Mouse (Mus musculus) stomach, embryonic 15.5 days (tissue): ENCODE measurements around the gene Rab3a. TPM values are rescaled to one million over a fixed set of nuclear protein-coding genes. Genes with fewer than 3 reads are reported as not detected.

Experiments used
- ATAC-seq: fragments of 200-750 bp; cut with Nextera tagmentation; 2 replicates; pipeline ENCODE4 v1.8.0; 2017; ENCODE audit warnings: low read depth, moderate number of reproducible peaks, moderate TSS enrichment; ENCODE audit not compliant: insufficient read depth, low FRiP score
- H3K27ac ChIP-seq: fragments of 300-500 bp; sonication (generic); 2 replicates; pipeline ENCODE4 v1.5.1; 2015; ENCODE audit warnings: mild to moderate bottlenecking, inconsistent platforms
- H3K27me3 ChIP-seq: fragments of 300-500 bp; sonication (generic); replicated peaks from 2 replicates; pipeline ENCODE4 v1.6.1; 2015; ENCODE audit warnings: inconsistent platforms
- H3K36me3 ChIP-seq: fragments of 300-500 bp; sonication (generic); 2 replicates; pipeline ENCODE4 v1.6.1; 2015; ENCODE audit warnings: inconsistent platforms
- H3K4me1 ChIP-seq: fragments of 300-500 bp; sonication (generic); 2 replicates; pipeline ENCODE4 v1.6.1; 2015; ENCODE audit warnings: inconsistent platforms
- H3K4me2 ChIP-seq: fragments of 300-500 bp; sonication (generic); 2 replicates; pipeline ENCODE4 v1.6.1; 2015; ENCODE audit warnings: mild to moderate bottlenecking, inconsistent platforms
- H3K4me3 ChIP-seq: fragments of 300-500 bp; sonication (generic); replicated peaks from 2 replicates; pipeline ENCODE4 v1.5.1; 2015; ENCODE audit warnings: inconsistent platforms
- H3K9ac ChIP-seq: fragments of 300-500 bp; sonication (generic); 2 replicates; pipeline ENCODE4 v1.6.1; 2015; ENCODE audit warnings: inconsistent platforms
- H3K9me3 ChIP-seq: fragments of 300-500 bp; sonication (generic); 2 replicates; pipeline ENCODE4 v1.6.1; 2016; ENCODE audit warnings: inconsistent platforms
- WGBS: fragments of 180-500 bp; shearing (Covaris S2); methylation state at CpG from one replicate; pipeline ENCODE4 v1.1.7; 2015; 5-methylcytosine and 5-hydroxymethylcytosine counted together
- polyA plus RNA-seq: library from polyadenylated mRNA; unstranded; fragments of >200 nt; fragmentation: Nextera tagmentation; extraction: Ambion mirVana; gene quantifications from 2 replicates; pipeline ENCODE4 v1.2.1, GENCODE M21; 2015

The Rab3a gene
- polyA plus RNA-seq, 1 experiment from 2014 or later, result 20.9 TPM

- WGBS, result 6% methylated on average over 38 of the region's 38 CpGs
- Histone ChIP-seq H3K9ac (no peak overlapping the region), H3K27me3 (peaks cover 67% of the 10 kb centered on the region), H3K27ac (no peak overlapping the region), H3K4me3 (peak overlapping the region; percentile 5; the same call in 1 of the 2 replicates), H3K4me2 (peak overlapping the region; percentile 54), H3K36me3 (no peaks in the 10 kb centered on the region), H3K4me1 (peaks cover 14% of the 10 kb centered on the region), H3K9me3 (no peaks in the 10 kb centered on the region)
- ATAC-seq, result no peak
These were observed 11.4 kb upstream of the Rab3a start for GRCm38 (mm10) chr8:70742981-70743655.

DNA sequence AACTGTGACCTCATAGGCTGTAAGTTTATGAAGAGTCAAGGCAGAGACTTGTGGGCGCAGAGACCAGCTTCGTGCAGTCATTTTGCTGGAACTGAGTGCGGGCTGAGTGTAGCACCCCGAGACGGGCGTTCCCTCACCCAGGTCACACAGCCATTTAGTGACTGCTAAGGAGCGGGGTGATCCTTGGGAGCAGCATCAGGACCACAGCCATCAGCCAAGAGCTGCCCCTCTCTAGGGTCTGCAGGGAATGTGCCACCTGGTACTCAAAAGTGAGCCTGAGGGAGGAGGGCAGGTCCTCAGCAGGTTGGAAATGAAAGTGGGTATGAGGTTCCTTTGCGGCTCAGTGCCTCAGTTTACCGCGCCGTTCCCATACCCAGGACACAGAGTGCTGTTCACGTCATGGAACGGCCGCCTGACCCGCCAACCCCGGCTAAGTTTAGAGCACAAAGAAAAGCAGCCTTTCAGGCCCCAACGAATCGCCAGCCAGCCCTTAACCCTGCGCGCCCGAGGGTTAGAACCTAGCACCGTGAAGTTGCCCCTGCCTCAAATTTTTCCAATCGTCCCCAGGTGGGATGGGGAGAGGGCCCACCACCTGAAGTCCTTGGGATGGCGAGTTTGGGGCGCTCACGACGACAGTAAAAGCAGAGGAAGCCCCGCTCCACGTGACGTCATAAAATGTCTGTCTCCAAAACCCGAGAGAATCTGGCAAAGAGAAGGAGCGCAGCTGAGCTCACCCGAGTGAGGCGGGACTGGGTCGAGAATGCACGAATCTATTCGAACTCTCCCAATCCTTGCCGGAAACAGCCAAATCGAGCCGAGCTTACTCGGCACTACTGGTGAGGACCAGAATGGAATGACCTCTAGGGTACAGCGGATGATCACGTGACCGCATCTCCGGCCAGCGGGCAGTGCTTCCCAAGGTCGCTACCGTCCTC, 10.6 kb upstream of the Rab3a start:
- H3K4me3 ChIP-seq, result peak overlapping the region; percentile 22
- H3K27me3 ChIP-seq, result peaks cover 67% of the 10 kb centered on the region
- no peak overlapping the region for H3K27ac ChIP-seq
- WGBS, result 5% methylated on average over 48 of the region's 48 CpGs
- no peaks in the 10 kb centered on the region for H3K36me3 ChIP-seq
- H3K9me3 ChIP-seq, result no peaks in the 10 kb centered on the region
- H3K4me1 ChIP-seq, result peaks cover 14% of the 10 kb centered on the region
- H3K9ac ChIP-seq, result no peak overlapping the region
- 0 out of 2 replicates have a peak, but pooled peaks have one; percentile 11 for ATAC-seq
- peak overlapping the region; percentile 54 for H3K4me2 ChIP-seq

DNA sequence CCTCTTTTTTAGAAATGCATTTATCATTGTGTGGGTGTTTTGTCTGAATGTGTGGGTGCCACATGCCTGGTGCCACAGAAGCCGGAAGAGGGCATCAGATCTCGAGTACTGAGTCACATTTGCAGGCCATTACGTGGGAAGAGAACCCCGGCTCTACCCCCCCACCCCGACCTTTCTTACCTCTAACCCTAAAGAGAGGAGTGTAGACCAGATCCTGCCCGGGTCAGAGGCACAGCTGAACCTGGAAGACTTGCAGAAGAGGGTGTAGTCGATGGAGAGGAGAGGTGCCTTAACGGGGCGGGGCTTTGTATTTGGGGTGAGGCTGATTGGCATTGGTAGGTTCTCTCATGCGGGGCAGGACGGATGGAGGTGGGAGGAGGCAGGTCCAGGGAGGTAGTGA, 9.7 kb upstream of the Rab3a start:
- 48% methylated on average over 11 of the region's 11 CpGs for WGBS
- Histone ChIP-seq H3K27ac (no peak overlapping the region), H3K9me3 (no peaks in the 10 kb centered on the region), H3K4me1 (peaks cover 14% of the 10 kb centered on the region), H3K4me3 (no peak overlapping the region), H3K36me3 (no peaks in the 10 kb centered on the region), H3K4me2 (no peak overlapping the region), H3K9ac (no peak overlapping the region), H3K27me3 (peaks cover 67% of the 10 kb centered on the region)
- no peak for ATAC-seq

- Histone ChIP-seq H3K27ac (no peak overlapping the region), H3K4me1 (peaks cover 14% of the 10 kb centered on the region), H3K9ac (no peak overlapping the region), H3K4me2 (no peak overlapping the region), H3K36me3 (no peaks in the 10 kb centered on the region), H3K27me3 (peaks cover 67% of the 10 kb centered on the region), H3K9me3 (no peaks in the 10 kb centered on the region), H3K4me3 (no peak overlapping the region)
- no peak for ATAC-seq
- WGBS, result 47% methylated on average over 19 of the region's 19 CpGs
These were observed 8.7 kb upstream of the Rab3a start for GRCm38 (mm10) chr8:70745691-70746220.

DNA sequence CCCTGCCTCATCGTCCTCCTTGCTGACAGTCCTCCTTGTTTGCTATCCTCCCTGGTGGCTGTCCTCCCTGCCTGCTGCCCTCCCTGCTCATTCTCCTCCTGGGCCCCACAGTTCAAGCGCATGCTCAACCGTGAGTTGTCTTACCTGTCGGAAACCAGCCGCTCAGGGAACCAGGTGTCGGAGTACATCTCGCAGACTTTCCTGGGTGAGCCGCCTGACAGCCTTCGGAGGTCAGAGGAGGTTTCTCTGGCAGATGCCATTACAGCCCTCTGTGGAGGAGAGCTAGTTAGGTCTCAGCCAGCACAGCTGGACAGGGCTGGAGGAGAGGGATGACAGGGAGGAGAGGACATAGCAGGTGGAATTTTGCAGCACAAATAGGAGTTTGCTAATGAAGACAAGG, 7.8 kb upstream of the Rab3a start:
- H3K36me3 ChIP-seq, result no peaks in the 10 kb centered on the region
- no peaks in the 10 kb centered on the region for H3K9me3 ChIP-seq
- H3K27ac ChIP-seq, result no peak overlapping the region
- H3K4me1 ChIP-seq, result peaks cover 14% of the 10 kb centered on the region
- H3K4me2 ChIP-seq, result no peak overlapping the region
- no peak overlapping the region for H3K9ac ChIP-seq
- ATAC-seq, result no peak
- no peak overlapping the region for H3K4me3 ChIP-seq
- H3K27me3 ChIP-seq, result peaks cover 67% of the 10 kb centered on the region
- WGBS, result 58% methylated on average over 9 of the region's 9 CpGs

GRCm38 (mm10) chr8:70747211-70747890, 7.1 kb upstream of the Rab3a start:
- no peaks in the 10 kb centered on the region for H3K9me3 ChIP-seq
- H3K36me3 ChIP-seq, result no peaks in the 10 kb centered on the region
- WGBS, result 84% methylated on average over 18 of the region's 18 CpGs
- H3K27ac ChIP-seq, result no peak overlapping the region
- peaks cover 60% of the 10 kb centered on the region for H3K27me3 ChIP-seq
- peaks cover 16% of the 10 kb centered on the region for H3K4me1 ChIP-seq
- H3K4me2 ChIP-seq, result no peak overlapping the region
- H3K4me3 ChIP-seq, result no peak overlapping the region
- H3K9ac ChIP-seq, result no peak overlapping the region
- no peak for ATAC-seq

DNA sequence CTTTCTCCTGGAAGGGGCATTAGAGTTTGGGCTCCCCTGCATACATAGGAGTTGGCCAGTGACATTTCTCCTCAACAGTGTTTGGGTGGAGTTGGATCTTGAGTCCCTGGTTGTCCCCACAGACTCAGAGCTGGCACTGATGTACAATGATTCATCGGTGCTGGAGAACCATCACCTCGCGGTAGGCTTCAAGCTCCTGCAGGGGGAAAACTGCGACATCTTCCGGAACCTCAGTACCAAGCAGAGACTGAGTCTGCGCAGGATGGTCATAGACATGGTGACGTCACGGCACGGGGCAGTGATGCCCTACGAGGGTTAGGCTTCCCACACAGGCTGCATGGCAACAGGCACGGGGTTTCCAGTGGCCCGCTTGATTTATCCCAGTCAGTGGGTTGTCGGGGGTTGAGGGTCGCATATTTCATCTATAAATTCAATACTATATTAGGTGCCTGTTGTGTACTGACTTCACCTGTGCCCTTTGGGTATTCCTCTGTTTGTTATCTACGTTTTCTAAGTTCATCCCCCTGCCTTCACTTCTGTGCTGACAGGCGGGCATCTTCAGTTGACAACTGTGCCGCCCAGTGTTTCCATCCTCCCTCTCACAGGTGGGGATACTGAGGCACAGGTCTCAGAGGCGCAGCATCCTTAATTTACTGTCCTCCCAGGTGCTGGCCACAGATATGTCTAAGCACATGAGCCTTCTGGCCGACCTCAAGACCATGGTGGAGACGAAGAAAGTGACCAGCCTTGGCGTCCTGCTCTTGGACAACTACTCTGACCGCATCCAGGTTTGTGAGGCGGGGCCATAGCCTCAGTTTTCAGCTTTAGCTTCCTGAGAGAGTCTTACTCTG, 6.0 kb upstream of the Rab3a start:
- Histone ChIP-seq H3K36me3 (no peaks in the 10 kb centered on the region), H3K27ac (no peak overlapping the region), H3K4me3 (no peak overlapping the region), H3K9me3 (no peaks in the 10 kb centered on the region), H3K4me2 (no peak overlapping the region), H3K4me1 (peaks cover 20% of the 10 kb centered on the region), H3K9ac (no peak overlapping the region), H3K27me3 (peaks cover 49% of the 10 kb centered on the region)
- ATAC-seq, result no peak
- WGBS, result 84% methylated on average over 23 of the region's 23 CpGs

GRCm38 (mm10) chr8:70749097-70749674, 5.3 kb upstream of the Rab3a start:
- Histone ChIP-seq H3K4me1 (peaks cover 14% of the 10 kb centered on the region; the same call in 1 of the 2 replicates), H3K9me3 (no peaks in the 10 kb centered on the region), H3K27ac (no peak overlapping the region), H3K9ac (no peak overlapping the region), H3K36me3 (no peaks in the 10 kb centered on the region), H3K4me2 (no peak overlapping the region), H3K27me3 (peaks cover 42% of the 10 kb centered on the region), H3K4me3 (no peak overlapping the region)
- WGBS, result 79% methylated on average over 19 of the region's 19 CpGs
- ATAC-seq, result no peak

- ATAC-seq, result no peak
- Histone ChIP-seq H3K27me3 (peaks cover 32% of the 10 kb centered on the region), H3K4me1 (peaks cover 17% of the 10 kb centered on the region), H3K4me2 (no peak overlapping the region), H3K27ac (no peak overlapping the region), H3K9me3 (no peaks in the 10 kb centered on the region), H3K36me3 (no peaks in the 10 kb centered on the region), H3K9ac (no peak overlapping the region), H3K4me3 (no peak overlapping the region)
- 80% methylated on average over 13 of the region's 13 CpGs for WGBS
These were observed 4.3 kb upstream of the Rab3a start for GRCm38 (mm10) chr8:70750128-70750680.

DNA sequence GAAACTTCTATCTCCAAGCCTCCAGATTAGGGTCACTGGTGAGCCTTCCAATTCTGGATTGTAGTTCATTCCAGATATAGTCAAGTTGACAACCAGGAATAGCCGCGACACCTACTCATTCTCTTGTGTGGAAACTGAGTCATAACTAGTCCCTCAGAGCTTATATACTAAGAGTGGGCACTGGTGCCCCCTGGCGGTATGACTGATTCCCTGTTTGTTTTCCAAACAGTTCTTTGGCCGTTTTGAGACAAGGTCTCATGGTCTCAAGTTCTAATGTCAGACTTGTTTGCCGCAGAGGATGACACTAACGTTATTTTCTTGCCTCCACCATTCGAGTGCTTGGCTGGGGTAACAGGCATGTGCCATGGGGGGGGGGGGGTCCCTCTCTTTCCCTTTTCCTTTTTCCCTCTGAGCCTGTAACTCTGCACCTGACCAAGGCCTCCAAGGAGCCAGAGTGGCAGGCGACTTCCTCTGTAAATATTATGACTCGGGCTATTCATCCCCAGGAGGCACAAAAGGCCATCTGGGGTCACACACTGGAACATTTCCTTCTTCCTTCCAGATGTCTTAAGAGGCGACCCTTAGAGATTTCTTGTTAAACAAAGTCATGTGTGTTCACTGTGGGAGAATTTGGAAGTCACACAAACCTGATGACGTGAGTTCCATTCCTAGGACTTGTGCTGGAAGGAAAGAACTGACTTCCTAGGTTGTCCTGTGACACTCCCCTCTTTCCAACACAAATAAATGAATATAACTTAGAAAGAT, 2.3 kb upstream of the Rab3a start:
- no peaks in the 10 kb centered on the region for H3K9me3 ChIP-seq
- H3K27ac ChIP-seq, result peak overlapping the region; percentile 80
- no peak for ATAC-seq
- H3K9ac ChIP-seq, result no peak overlapping the region
- H3K36me3 ChIP-seq, result peaks cover 6% of the 10 kb centered on the region; the same call in 1 of the 2 replicates
- H3K4me3 ChIP-seq, result no peak overlapping the region
- WGBS, result 22% methylated on average over 11 of the region's 11 CpGs
- H3K4me1 ChIP-seq, result peaks cover 22% of the 10 kb centered on the region
- H3K4me2 ChIP-seq, result no peak overlapping the region
- H3K27me3 ChIP-seq, result peaks cover 14% of the 10 kb centered on the region
